ENCODE assay signal across 1 mouse cellular context in the genomic region with DNA sequence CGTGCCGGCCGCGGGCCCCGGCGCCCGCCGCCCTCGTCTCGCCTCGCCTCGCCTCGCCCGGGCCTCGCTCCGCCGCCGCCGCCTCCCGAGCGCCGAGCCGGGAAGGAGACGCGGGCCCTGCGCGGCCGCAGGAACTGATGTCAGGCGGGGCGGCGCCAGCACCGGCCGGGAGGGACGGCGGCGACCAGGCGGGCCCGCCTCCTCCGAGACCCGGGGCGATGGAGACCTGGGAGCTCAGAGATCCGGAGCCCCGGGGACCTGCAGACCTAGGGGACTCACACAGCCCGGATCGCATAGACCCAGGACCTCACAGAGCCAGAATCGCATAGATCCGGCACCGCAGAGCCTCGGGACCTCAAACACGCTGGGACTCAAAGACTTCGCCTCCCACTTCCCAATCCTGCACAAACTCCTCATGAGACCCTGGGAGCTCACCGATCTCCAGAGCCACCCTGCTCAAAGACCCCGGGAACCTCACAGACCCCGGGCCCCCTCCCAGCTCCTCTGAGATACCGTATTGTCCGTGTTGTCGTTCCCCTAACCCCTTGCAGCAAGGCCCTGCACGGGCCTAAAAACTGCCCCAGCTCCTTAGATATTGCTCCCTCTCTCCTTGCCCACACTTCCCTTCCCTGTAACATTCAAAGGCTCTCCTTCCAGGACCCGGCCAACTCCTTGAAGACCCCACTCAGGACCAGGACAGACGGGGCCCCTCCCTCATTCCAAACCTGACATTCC.
TF ChIP-seq lines count a peak whose summit lies in the region.

No protein-coding gene starts in this region.

TF ChIP-seq in CH12.LX, 34 proteins besides CTCF, POLR2A, EP300 and RAD21 (continued from another document):
- TF ChIP-seq HCFC1 (IDR thresholded peaks at IDR 0.05; ENCODE audit: low read depth, low read length) (0 out of 2 replicates have a peak, but pooled peaks have one; percentile 15), IRF4 (IDR thresholded peaks at IDR 0.05; ENCODE audit: low read depth, low read length) (0 out of 2 replicates have a peak, but pooled peaks have one; percentile 3), MAZ (IDR thresholded peaks at IDR 0.05; ENCODE audit: low read depth, low read length) (0 out of 2 replicates have a peak, but pooled peaks have one; percentile 27), JUND (conservative IDR thresholded peaks at IDR 0.05; ENCODE audit: low read depth, low read length) (no peak), SMC3 (IDR thresholded peaks at IDR 0.05; ENCODE audit: low read depth, low read length) (no peak), USF1 (IDR thresholded peaks at IDR 0.05; ENCODE audit: low read depth, low read length) (no peak), MXI1 (IDR thresholded peaks at IDR 0.05; ENCODE audit: low read depth, low read length) (no peak), POLR2AphosphoS2 (IDR thresholded peaks at IDR 0.05; ENCODE audit: low read depth, low read length) (no peak), NELFE (IDR thresholded peaks at IDR 0.05; ENCODE audit: low read depth, low read length) (peak; percentile 44; the same call in 1 of the 2 replicates), TCF12 (IDR thresholded peaks at IDR 0.05; ENCODE audit: low read depth, low read length) (peak; percentile 36; the same call in 1 of the 2 replicates), PAX5 (IDR thresholded peaks at IDR 0.05; ENCODE audit: low read length) (no peak), ZMIZ1 (IDR thresholded peaks at IDR 0.05; ENCODE audit: low read depth, low read length) (peak; percentile 63; the same call in 1 of the 2 replicates), E2F4 (IDR thresholded peaks at IDR 0.05; ENCODE audit: insufficient replicate concordance, low read depth, low read length) (no peak), SIN3A (IDR thresholded peaks at IDR 0.05; ENCODE audit: low read length) (no peak), ELF1 (IDR thresholded peaks at IDR 0.05; ENCODE audit: low read depth, low read length) (no peak), UBTF (IDR thresholded peaks at IDR 0.05; ENCODE audit: low read depth, low read length) (peak; percentile 88), MEF2A (IDR thresholded peaks at IDR 0.05; ENCODE audit: borderline replicate concordance, low read depth, low read length) (no peak), MYC (IDR thresholded peaks at IDR 0.05; ENCODE audit: low read depth, low read length) (no peak), MAFK (IDR thresholded peaks at IDR 0.05; ENCODE audit: insufficient replicate concordance, low read length) (no peak), ZNF384 (IDR thresholded peaks at IDR 0.05; ENCODE audit: low read depth, low read length) (no peak), USF2 (conservative IDR thresholded peaks at IDR 0.05; ENCODE audit: low read depth, low read length) (no peak)
TF ChIP-seq in CH12.LX: peak in this region for 8.
